Mouse (Mus musculus) CH12.LX (cell line): ENCODE measurements around the gene Ptges3.
A peak's percentile ranks its signal among the peaks of the same experiment; 100 is the strongest.

Experiments used
- MAX ChIP-seq: IDR thresholded peaks from 2 replicates; pipeline ENCODE4 v1.6.1; 2011; ENCODE audit warnings: low read length, improper control_type of control experiment
- MEF2A ChIP-seq: IDR thresholded peaks from 2 replicates; pipeline ENCODE4 v1.6.1; 2014; ENCODE audit warnings: low read depth, mild to moderate bottlenecking, inconsistent platforms, low read length, improper control_type of control experiment, borderline replicate concordance

- TF ChIP-seq MEF2A, result peak; percentile 32; the same call in 1 of the 2 replicates
- no peak for TF ChIP-seq MAX
These were observed 34.0 kb downstream of the Ptges3 start for GRCm38 (mm10) chr10:128092506-128093495.
